Mouse (Mus musculus) limb, embryonic 14.5 days (tissue): Measurements from ENCODE around the gene Pou2f3. TPM values are rescaled to one million over a fixed set of nuclear protein-coding genes. Genes with fewer than 3 reads are reported as not detected.

Experiments used
- ATAC-seq: fragments of 200-750 bp; cut with Nextera tagmentation; 2 replicates; pipeline ENCODE4 v1.8.0; 2017; ENCODE audit warnings: low read depth, moderate number of reproducible peaks, moderate TSS enrichment; ENCODE audit not compliant: low FRiP score
- DNase-seq: peaks from one replicate; pipeline ENCODE4 v3.0.0-alpha.2; 2015; ENCODE audit warnings: low spot score
- H3K27ac ChIP-seq: fragments of 300-500 bp; sonication (generic); replicated peaks from 2 replicates; pipeline ENCODE4 v1.5.1; 2014; ENCODE audit warnings: low read depth, mild to moderate bottlenecking, low read length, moderate library complexity, mixed read lengths
- H3K27me3 ChIP-seq: fragments of 300-500 bp; sonication (generic); 2 replicates; pipeline ENCODE4 v1.6.1; 2014; ENCODE audit warnings: low read length, mixed read lengths; ENCODE audit not compliant: control insufficient read depth, insufficient read depth
- H3K36me3 ChIP-seq: fragments of 300-500 bp; sonication (generic); 2 replicates; pipeline ENCODE4 v1.6.1; 2014; ENCODE audit warnings: mild to moderate bottlenecking, low read length, moderate library complexity, mixed read lengths; ENCODE audit not compliant: control insufficient read depth, insufficient read depth
- H3K4me1 ChIP-seq: fragments of 300-500 bp; sonication (generic); 2 replicates; pipeline ENCODE4 v1.6.1; 2014; ENCODE audit warnings: antibody characterized with exemption, low read length, mixed read lengths; ENCODE audit not compliant: control insufficient read depth, insufficient read depth
- H3K4me2 ChIP-seq: fragments of 300-500 bp; sonication (generic); replicated peaks from 2 replicates; pipeline ENCODE4 v1.6.1; 2014; ENCODE audit warnings: low read depth, mild to moderate bottlenecking, low read length, moderate library complexity; ENCODE audit not compliant: severe bottlenecking
- H3K4me3 ChIP-seq: fragments of 300-500 bp; sonication (generic); replicated peaks from 2 replicates; pipeline ENCODE4 v1.5.1; 2014; ENCODE audit warnings: low read length
- H3K9ac ChIP-seq: fragments of 300-500 bp; sonication (generic); 2 replicates; pipeline ENCODE4 v1.6.1; 2014; ENCODE audit warnings: mild to moderate bottlenecking, low read depth, low read length, moderate library complexity; ENCODE audit not compliant: severe bottlenecking
- H3K9me3 ChIP-seq: fragments of 300-500 bp; sonication (generic); 2 replicates; pipeline ENCODE4 v1.6.1; 2016; ENCODE audit warnings: low read length; ENCODE audit not compliant: control insufficient read depth
- POLR2A ChIP-seq: fragments of 200-500 bp; IDR thresholded peaks from 2 replicates; pipeline ENCODE4 v1.8.0; 2012; ENCODE audit warnings: inconsistent platforms, mild to moderate bottlenecking, moderate library complexity, borderline replicate concordance; ENCODE audit not compliant: insufficient read depth, insufficient read length; ENCODE audit errors: extremely low read depth
- WGBS: fragments of 180-500 bp; shearing (Covaris S2); extraction: QIAGEN DNeasy Blood & Tissue Kit; methylation state at CpG from one replicate; pipeline ENCODE4 v1.1.7; 2014; 5-methylcytosine and 5-hydroxymethylcytosine counted together
- polyA plus RNA-seq, 2 experiments: library from polyadenylated mRNA; depleted of rRNA in 1 of 2; stranded (reverse) in 1 of 2; unstranded in 1 of 2; fragments of >200 nt; fragmentation: Nextera tagmentation in 1 of 2; extraction: Ambion mirVana in 1 of 2; gene quantifications; 2 replicates each; pipeline versions ENCODE4 v1.2.1 to v1.2.3; 2012 to 2014

The Pou2f3 gene
- polyA plus RNA-seq, 2 experiments: 6.9 to 7.9 TPM

DNA sequence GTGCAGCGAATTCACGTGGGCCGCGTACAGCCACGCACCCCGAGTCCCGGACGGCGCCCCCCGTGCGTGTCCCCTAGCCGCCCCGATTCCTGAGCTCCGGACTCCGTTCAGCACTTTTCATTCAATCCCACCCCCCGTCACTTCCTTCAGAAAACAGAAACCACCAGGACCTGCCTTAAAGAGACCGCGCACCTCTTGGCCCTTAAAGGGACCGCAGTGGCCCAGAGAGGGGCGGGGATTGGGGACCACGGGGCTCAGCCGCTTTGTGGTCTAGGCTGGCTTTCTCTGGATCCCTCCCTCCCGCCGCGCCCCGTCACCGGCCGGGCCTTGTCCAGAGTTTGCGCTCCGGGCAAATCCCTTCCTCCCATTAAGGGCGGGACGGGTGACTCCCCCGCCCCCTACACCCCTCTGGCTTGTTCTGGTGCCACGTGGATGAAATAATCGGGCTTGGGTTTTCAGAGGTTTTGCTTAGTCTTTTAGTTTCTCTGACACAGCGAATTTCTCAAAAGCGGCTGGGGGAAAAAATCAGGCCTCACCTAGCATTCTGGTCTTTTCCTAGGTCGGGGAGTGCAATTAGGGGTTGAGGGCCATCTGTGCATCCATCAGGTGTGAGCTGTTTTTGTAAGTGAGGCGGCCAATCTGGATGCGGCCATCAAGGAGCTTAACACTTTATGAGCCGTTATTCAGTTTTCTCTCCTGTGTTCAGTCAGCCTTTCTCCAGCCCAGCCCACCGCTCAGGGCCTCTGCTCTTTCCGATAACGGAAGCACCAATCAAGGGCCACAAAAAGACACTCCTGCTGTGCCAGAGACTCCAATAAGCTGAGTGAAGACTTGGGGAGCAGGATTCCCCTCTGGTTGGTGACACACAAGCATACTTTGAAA is 29.8 kb upstream of the Pou2f3 start, which contains the start of gene Oaf:
Oaf (minus strand) TSS at position 200 of the 882 bp plus-strand sequence.
- TF ChIP-seq POLR2A: no peak
- Histone ChIP-seq H3K9me3 (no peaks in the 10 kb centered on the region), H3K4me2 (peak within 1 kb of the TSS; percentile 64), H3K4me3 (peak within 1 kb of the TSS; percentile 94), H3K36me3 (peaks cover 18% of the 10 kb centered on the region), H3K27ac (peak within 1 kb of the TSS; percentile 95), H3K9ac (peak within 1 kb of the TSS; percentile 87), H3K4me1 (peaks cover 30% of the 10 kb centered on the region), H3K27me3 (no peaks in the 10 kb centered on the region)
- 2% methylated on average over 30 of the region's 44 CpGs for WGBS
- DNase-seq: peak; percentile 93
- peak; percentile 93 for ATAC-seq

DNA sequence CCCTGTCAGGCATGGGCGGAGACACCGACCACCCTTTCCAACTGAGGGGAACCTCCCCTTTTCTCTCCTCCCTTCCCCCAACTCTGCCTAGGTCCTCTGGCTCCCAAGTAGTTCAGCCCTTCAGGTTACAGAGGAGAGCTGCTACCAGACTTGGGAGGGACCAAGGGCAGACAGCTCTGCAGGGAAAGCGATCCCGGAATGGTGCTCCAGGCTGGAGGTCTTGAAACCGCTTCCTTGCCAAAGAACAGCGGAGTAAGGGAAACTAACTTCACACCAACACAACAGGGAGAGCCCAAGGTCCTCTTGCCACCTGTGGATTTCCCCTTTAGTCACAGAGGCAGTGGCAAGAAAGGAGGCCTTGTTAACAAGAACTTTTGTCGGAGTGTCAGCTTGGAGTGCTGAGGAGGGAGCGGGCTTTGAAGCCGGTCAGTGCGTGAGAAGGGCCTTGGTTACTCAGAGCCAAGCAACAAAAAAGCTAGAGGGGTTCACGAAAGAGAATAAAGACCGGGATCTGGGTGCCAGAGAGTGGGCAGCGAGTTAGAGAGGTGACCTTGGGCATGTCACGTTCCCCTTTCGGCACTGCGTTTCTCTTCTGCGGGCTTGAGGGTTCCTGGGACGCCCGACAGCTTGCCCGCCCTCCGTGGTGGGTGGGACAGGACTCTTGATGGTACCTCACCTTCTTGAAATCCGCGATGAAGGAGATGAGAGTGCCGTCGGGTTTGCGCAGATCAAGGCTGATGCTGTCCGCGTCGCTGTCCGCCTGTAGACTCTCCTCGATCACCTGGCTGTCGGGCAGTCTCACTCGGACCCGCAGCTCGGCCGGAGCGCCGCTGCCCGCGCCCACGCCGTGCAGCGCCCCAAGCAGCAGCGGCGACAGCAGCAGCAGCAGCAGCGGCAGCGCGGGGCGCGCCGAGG is 28.7 kb upstream of the Pou2f3 start:
- Histone ChIP-seq H3K36me3 (peaks cover 25% of the 10 kb centered on the region), H3K9me3 (no peaks in the 10 kb centered on the region), H3K4me2 (peak overlapping the region; percentile 64), H3K4me1 (peaks cover 30% of the 10 kb centered on the region), H3K9ac (peak overlapping the region; percentile 87), H3K27ac (peak overlapping the region; percentile 95), H3K27me3 (no peaks in the 10 kb centered on the region), H3K4me3 (peak overlapping the region; percentile 94)
- no peak for TF ChIP-seq POLR2A
- WGBS: under 1% methylated on average over 40 of the region's 51 CpGs
- no peak for ATAC-seq
- DNase-seq: peak; percentile 29

DNA sequence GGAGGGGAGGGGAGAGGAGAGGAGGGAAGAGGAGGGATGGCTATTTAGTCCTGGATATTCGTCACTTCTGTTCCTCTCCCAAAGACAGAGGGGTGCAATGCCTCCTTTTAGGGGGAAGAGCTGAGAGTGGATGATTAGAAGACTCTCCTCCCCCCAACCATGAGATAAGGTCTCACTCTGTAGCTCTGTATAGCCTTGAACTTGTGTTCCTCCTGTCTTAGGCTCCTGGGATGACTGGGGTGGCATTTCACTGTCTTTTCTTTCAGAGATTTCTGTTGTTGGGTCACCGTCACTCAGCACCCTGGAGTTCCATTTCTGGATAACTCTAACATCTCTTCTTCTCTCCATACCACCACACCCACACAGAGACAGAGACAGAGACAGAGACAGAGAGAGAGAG is 28.0 kb upstream of the Pou2f3 start:
- Histone ChIP-seq H3K4me1 (peaks cover 36% of the 10 kb centered on the region), H3K36me3 (peaks cover 32% of the 10 kb centered on the region), H3K27ac (no peak overlapping the region), H3K9me3 (no peaks in the 10 kb centered on the region), H3K4me2 (peak overlapping the region; percentile 64), H3K9ac (peak overlapping the region; percentile 87), H3K4me3 (peak overlapping the region; percentile 94), H3K27me3 (no peaks in the 10 kb centered on the region)
- TF ChIP-seq POLR2A: no peak
- 16% methylated on average over 2 of the region's 2 CpGs for WGBS
- DNase-seq (no peak), ATAC-seq (no peak)

DNA sequence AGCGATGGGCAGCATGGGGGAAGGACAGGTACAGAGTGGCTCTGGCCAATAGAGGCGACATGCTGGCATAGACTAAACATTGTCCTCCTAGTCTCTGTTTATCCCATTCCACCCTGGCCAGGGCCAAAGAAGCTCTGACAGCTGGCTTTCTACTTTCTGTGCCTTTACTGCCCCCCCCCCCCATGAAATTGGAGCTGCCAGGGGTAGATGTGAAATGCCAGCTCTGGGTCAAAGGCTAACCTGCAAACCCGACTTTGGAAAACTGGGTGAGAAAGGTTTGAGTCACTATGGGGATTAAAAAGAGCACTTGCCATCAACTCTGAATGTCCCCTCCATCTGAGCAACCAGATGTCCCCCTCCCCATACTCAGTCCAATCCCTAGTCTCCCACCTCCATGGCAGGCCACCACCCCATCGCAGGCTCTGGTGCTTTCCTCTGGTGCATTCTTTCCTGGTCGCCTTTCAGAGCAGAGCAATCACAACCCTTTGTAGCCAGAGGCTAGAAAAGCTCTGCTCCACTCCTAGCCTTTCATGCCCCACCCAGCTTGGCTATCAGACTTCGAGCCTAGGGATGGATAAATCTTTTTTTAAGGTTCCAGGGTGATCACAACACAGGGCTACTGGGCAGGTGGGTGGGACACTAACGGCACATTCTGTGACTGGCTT is 27.1 kb upstream of the Pou2f3 start:
- peak overlapping the region; percentile 94 for H3K4me3 ChIP-seq
- no peaks in the 10 kb centered on the region for H3K9me3 ChIP-seq
- 28% methylated on average over 7 of the region's 7 CpGs for WGBS
- DNase-seq (no peak), ATAC-seq (no peak)
- peak overlapping the region; percentile 87 for H3K9ac ChIP-seq
- peaks cover 34% of the 10 kb centered on the region for H3K36me3 ChIP-seq
- no peak overlapping the region for H3K27ac ChIP-seq
- no peaks in the 10 kb centered on the region for H3K27me3 ChIP-seq
- H3K4me1 ChIP-seq: peaks cover 44% of the 10 kb centered on the region
- peak overlapping the region; percentile 64 for H3K4me2 ChIP-seq
- no peak for TF ChIP-seq POLR2A
